Mouse (Mus musculus): Measurements from ENCODE around the gene Gm45623.
A peak's percentile ranks its signal among the peaks of the same experiment; 100 is the strongest.

Gene Gm45623

DNA sequence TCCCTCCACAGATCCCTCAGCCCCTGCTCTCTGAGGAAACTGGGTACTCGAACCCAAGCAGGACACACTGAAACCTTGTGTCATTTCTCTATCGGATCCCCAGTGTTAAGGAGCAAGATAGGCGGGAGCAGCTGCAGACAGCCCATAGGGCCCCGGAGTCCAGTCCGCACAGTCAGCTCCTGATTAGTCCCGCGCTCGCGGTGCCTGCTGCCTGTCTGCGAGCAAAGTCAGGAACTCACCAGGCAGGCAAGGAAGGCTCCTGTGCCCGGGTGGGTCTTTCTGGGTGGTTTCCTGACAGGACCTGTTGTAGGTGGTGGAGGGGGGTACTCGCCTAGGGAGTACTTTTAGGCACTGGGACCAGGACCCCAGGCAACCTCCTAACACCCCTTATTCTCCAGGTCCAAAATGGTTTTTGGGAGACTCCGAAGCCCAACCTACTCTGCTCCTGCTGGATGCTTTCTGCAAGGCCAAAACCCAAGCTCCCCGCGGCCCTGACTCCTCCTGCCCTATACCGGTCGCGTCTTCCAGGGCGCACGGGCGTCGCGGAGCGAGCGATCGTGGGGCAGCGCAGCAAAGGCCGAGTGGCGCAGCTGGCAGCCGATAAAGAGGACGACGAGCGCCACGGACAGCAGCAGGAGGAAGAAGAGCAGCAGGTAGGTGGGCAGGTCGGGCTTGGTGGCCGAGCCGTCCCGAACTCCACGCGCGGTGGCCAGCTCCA is 994 bp downstream of the Gm45623 start:
- no peak for DNase-seq

DNA sequence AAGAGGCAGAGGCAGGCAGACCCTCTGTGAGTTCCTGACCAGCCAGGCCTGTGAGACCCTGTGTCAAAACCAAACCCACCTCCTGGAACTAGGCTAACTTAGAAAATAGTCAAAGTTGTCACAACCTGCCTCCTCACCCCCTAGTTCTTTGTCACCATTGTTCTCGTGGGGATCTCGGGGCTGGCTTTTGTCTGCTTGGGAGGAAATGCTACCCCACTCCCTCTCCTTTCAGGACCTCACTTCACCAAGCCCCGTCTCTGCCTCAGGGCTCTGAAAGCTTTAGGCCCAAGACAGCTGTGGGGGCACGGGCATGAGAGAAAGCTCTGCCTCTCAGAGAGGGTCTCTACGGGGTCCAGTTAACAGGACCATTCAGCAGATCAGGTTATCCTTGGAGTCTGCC is 1.9 kb downstream of the Gm45623 start:
- DNase-seq, result no peak

DNA sequence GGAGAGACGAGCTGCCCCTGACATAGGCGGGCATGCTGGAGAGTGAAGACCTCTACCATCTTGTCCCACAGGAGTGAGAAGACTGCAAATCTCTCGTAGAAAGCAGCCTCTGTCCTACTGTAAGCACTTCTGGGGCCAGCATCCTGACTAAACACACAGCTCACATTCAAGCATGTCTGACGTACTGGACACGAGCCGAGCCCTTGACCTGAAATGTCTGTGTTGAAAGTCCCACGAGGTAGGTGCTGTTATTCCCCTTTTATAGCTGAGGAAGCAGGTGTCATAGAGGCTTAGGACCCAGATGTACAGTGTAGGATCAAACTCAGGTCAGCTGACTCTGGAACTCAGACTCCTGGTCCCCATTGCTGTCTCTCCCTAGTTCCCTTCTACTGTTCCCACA is 4.2 kb downstream of the Gm45623 start:
- DNase-seq, result no peak

GRCm38 (mm10) chr13:56747554-56747953 is 6.1 kb downstream of the Gm45623 start:
- DNase-seq, result no peak

- DNase-seq, result no peak
These were observed 6.7 kb downstream of the Gm45623 start for GRCm38 (mm10) chr13:56746739-56747532.

GRCm38 (mm10) chr13:56742325-56742901 is 11.2 kb downstream of the Gm45623 start:
- no peak for DNase-seq

- no peak for DNase-seq
These were observed 11.9 kb downstream of the Gm45623 start for GRCm38 (mm10) chr13:56741691-56742090.

DNA sequence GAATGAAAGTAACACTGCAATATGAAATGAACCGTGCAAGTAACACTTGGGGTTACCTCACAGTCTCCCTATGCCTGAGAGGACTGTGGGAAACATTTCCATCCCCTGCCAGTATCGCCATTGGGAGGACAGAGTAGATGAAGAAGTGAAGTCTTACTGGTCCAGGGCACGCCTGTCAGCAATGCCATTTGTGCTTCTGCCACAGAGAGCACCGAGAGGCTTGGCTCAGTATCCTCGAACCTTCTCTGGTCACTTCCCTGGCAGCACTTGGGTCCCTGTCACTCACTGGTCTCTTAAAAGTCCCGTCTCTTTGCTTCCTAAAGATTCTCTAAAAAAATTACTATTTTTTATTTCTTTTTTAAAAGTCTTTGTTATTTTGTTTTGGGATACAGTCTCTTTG is 13.1 kb downstream of the Gm45623 start:
- DNase-seq, result no peak

DNA sequence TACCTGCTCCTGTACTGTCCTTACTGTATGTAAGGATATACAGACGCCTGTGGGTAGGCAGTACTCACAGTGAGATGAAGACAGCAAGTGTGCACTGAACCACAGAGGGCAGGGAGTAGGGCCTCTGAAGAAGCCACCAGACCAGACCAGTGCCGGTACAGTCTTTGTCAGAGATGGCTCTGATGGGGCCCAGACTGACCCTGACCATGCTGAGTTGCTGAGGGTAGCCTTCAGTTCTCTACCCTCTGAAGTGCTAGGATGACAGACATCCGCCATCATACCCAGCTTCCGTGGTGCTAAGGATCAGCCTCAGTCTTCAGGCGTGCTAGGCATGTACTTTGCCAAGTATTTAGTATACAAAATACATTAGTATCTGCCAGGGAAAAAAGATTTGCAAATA is 14.1 kb downstream of the Gm45623 start:
- no peak for DNase-seq

GRCm38 (mm10) chr13:56735212-56735875 is 18.3 kb downstream of the Gm45623 start:
- no peak for DNase-seq

DNA sequence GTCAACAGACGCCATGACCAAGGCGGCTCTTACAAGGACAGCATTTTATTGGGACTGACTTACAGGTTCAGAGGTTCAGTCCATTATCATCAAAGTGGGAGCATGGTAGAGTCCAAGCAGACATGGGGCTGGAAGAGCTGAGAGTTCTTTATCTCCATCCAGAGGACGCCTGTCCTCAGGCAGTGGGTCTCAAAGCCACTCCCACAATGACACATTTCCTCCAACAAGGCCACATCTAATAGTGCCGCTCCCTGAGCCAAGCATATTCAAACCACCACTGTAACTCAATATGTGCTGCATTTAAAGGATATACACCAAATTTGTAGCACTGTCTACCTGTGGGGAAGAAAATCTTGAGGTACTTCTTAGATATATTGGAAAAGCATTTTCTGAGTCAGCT is 19.0 kb downstream of the Gm45623 start:
- DNase-seq, result no peak

GRCm38 (mm10) chr13:56729046-56729445 is 24.6 kb downstream of the Gm45623 start:
- DNase-seq, result no peak

DNA sequence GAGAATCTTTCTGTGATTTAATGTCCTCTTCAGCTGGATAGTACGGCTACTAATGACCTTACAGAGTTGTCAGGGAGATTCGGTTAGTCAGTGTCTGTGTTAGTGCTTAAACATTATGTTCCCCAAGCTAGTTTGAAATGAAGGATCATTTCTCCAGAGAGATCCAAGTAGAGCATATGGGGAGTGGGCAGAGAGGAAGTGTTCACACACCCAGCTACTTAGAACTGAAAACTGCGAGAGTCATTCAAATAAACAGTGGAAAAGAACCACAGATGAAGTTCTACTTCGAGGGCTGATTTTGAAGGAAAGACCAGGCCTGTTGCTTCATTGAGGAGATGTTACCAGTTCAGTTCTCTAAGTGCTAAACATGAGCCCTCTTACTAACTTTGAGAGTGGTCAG is 27.1 kb downstream of the Gm45623 start:
- DNase-seq, result no peak

GRCm38 (mm10) chr13:56712221-56712620 is 41.4 kb downstream of the Gm45623 start:
- DNase-seq, result no peak

GRCm38 (mm10) chr13:56710620-56711019 is 43.0 kb downstream of the Gm45623 start:
- DNase-seq, result no peak

GRCm38 (mm10) chr13:56707606-56708005 is 46.0 kb downstream of the Gm45623 start:
- no peak for DNase-seq

DNA sequence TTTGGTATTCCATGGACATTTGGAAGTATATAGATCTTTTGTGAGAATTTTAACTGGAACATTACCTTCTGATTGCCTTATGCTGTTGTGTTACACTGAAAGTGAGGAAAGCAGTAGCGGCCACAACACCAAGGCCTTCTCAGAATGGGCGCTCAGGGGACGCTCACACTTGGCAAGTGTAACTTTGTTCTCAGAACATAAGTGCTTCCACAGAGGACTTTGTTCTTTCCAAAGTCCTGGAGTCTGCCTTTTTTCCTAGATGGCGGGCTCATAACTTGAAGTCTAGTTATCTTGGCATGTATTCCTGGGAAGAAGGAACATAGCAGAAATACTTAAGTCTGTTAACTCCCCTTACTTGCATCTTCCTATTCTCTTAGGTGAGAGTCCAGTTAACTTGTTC is 46.5 kb downstream of the Gm45623 start:
- no peak for DNase-seq

- no peak for DNase-seq
These were observed 49.0 kb downstream of the Gm45623 start for GRCm38 (mm10) chr13:56704596-56704995.

DNA sequence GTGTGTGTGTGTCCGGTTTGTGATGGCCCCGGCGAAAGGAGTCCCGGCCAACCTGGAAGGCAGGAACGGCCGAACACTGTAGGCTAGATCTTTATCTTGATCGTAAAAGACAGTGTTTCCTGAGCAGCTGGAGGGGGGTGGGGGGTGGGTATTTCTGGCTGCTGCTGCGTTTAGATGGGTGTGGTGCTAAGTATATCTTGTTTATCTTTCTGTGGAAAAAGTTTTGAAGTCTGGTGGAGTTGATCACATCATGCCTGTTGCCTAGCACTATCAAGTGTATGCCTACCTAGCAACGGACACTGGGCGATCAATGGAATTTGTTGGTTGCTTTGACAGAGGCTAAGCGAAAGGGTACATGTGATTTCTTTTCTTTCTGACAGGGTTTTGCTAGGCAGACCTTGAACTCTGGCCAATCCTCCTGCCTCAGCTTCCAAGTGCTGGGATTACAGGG is 49.7 kb downstream of the Gm45623 start:
- no peak for DNase-seq

DNA sequence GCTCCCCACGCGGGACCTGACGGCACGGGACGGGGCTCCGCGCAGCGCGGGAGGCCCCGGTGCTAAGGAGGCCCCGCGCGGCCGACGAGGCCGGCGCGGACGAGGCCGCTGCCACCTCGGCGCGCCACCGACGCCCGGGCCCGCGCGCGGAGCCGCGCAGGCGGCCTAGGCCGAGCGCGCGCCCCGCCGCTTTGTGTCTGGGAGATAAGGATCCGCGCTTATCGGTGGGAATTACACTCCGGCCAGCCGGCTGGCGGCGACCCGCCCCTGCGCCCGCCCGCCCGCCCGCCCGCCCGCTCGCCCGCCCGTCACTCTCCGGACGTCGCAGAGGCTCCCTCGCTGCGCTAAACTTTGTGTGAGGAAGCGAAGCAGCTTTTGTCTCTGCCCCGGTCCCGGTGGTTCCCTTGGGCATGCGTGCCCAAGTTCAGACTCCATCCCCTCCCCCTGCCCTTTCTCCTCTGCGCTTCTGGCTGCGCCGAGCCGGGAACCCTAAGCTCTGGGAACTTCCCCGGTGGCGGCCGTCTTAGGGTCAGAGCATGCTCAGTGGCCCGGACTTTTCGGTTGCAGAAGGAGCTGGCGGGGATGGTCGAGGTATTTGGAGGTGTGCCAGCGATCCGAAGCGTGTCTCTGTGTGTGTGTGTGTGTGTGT is 50.3 kb downstream of the Gm45623 start:
- peak; percentile 64 for DNase-seq

DNA sequence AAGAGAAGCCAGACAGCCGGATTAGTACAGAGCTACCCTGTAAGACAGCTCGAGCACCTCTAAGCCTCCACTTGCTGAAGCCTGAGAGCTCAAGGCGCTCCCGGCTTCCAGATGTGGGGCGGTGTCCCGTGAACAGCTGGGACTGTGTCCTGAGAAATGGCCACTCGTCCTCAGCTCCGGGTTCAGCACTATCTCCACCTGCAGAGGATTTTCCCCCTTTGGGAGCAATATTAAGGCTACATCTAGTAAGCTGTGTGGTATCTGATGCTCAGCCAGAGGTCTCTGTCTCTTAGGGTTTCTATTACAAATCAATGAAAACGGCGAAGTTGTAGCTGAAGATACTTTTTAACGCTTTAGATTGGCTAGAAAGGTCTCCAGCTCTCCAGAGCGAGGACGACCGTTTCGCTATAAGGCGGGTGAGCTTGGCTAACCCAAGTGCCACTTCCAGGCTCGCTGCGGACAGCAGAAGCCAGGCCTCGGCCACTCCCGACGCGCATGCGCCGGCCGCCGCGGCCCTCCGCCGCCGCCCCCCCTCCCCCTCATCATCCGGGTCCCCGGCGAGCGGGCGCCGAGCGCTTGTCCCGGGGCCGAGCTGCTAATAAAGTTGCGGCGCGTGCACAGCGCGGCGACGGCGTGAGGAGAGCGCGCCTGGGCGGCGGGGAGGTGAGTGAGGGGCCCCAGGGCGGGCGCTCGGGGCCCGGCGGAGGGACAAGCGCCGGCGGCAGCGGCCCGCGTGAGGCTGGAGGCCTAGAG is 51.0 kb downstream of the Gm45623 start, which contains the start of gene Smad5:
Gene Smad5, plus strand, starts transcription at position 542 of the 753 bp plus-strand sequence.
- peak; percentile 89 for DNase-seq

Data from cerebellum, adult 11 months (tissue).